Mouse (Mus musculus) layer of hippocampus, postnatal 10 days (tissue): Measurements from ENCODE around the gene Limk1. TPM values are rescaled to one million over a fixed set of nuclear protein-coding genes. Genes with fewer than 3 reads are reported as not detected.
A peak's percentile ranks its signal among the peaks of the same experiment; 100 is the strongest.

Source experiments
- DNase-seq, 2 experiments: peaks; one replicate each; pipeline ENCODE4 v3.0.0; 2021; ENCODE audit warnings: low spot score in 2 of 2
- total RNA-seq, 2 experiments: library from RNA; stranded (reverse); gene quantifications; 2 replicates each; pipeline ENCODE4 v1.2.3; 2021

The Limk1 gene
- total RNA-seq, 2 experiments from 2014 or later = 59.1 to 67.5 TPM

DNA sequence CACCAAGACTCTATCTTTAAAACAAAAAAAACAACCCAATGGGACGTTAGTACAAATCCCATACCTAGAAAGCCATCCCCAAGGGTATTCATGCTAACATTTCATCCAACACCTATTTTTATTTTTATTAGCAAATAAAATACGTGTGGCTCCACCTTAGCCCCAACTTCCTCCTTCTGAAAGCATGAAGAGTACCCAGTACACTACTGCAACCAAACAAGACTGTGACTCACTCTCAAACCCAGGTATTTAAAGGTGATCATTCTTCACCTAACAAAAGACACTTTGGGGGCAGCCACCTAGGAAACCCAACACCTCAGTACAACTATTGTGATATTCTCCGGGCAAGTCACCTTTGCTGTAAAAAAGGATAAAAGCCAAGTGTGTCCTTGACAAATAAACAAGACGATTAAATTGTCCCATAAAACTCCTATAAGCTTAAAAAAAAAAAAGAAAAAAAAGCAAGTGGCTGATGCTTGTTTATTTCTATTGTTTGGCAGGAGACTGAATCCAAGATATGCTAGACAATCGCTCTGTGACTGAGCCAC lies 50.5 kb downstream of the Limk1 start:
- DNase-seq = no peak

DNA sequence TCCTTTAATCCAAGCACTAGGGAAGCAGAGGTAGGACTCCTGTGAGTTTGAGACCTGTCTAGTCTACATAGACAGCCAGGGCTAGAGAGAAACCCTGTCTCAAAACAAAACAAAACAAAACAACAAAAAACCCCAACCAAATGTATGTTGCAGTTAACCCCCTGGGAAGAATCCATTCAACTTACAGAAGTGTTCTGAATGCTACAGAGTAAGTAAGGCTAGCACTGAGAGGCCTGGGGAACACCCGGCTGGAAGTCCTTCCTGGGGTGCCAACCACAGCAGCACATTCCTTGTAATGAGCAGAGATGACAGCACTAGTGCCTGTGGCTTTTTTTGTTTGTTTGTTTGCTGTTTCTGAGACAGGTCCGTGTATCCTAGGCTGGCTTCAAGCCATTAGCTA lies 55.6 kb downstream of the Limk1 start:
- DNase-seq = no peak

DNA sequence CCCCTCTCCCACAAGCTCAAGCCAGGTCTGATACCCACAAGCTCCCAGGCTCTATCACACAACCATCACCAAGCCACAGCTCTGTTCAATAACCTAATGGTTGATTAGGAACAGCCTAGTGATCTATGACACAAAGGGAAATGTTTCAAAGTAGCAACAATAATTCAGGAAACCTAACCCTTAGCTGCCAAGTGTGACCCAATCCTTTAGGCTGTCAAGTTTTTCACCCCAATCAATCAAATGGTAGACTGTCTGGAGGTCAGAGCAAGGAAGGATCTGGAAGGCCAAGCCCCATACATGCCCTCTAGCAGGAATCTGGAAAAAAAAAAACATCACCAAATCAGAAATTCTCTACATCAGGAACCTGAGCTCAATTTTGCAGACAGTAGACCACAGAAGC lies 57.6 kb downstream of the Limk1 start:
- DNase-seq = no peak

DNA sequence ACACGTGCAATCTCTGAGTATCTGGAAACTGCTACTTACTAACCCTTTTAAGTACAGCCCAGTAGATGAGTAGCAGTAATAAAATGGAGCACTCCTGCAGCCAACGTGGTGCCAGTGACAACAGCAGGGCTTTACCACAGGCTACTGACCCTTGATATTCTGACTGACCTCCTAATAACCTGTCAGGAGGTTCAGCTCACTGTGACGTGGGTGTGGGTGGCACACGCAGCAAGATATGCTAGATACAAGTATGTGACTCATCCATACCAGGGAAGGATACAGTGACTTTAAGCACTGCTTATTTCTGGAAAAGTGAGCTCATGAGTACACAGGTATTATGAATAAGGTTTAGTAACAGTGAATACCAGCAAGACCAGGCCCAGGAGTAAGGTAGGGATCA lies 58.9 kb downstream of the Limk1 start:
- no peak for DNase-seq

DNA sequence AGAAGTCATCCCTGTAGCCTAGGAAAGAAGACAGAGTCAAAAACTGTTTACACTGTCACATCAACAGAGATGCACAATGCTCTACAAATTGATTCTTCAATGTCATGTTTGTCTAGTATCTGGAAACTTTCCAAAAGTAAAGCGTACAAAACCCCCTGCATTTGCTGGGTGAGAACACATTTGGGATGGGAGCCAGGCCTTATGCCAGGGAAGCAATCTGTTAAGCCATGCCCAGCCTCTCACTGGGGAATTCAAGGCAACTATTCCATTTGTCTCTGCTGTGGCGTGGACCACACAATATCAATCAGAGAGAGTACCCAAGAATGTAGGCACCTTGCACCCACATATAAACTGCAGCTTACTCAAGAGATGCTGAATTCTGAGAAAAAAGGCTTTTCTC lies 66.3 kb downstream of the Limk1 start:
- peak; percentile 71 to 77 for DNase-seq

DNA sequence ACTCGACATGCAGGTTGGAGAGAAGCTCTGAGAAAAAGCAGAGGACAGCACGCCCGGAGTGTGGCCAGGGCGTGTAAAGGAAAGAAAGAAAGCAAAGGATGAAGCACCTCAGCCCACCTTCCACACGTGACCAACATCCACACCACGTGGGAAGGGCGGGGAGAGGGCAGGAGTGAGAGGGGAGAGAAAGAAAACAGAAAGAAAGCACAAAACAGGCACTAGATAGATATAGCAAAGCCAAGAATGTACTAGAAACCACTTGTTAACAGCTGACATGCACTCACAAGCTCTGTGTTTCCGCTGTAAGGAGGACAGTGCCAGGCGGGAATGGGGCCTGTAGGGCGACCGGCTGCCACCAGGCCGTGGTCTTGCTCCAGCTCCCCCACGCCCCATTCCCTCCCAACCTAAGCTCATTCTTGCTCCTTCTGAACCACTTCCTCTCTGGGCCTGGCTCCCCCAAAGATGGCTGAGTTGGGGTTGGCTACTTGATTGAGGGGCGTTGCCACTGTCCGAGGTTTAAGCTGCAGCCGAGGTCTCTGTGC lies 67.2 kb downstream of the Limk1 start:
- DNase-seq = no peak

DNA sequence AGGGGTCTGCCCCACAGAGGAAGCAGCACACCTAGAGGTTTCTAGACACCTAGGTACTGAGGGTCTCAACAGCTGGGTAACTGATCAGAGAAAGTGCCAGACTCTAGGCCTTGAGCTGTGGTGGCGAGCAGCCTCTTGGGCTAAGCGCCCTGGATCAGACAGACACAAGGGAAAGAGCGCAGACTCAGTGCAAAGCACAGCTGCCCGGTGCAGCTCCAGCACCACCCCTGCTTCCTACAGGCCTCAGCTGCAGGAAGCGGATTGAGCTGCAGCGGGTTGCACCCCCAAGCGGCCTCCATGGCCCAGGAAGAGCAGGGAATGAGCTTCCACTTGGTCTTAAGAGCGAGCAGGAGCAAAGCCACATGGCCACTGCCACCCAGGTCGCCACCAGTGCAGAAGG lies 67.9 kb downstream of the Limk1 start:
- DNase-seq = no peak

DNA sequence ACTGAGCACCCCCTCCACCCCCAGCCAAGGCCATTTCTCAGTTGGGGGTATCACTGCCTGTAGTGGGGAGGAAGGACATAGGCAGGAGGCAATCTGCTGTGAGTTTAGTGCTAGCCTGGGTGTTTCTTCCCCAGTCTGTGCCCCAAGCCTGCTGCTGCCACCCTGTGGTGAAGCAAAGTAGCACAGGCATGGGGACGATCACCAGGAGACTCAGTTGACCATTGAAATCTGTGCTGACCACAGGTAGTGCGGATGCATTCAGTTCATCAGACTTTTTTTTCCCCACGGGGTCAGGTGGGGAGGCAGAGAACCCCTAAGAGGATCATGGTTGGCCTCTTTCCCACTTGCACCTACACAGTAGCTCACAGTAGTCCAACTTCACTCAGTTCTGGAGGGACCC lies 71.3 kb downstream of the Limk1 start:
- peak; percentile 76 to 77 for DNase-seq

DNA sequence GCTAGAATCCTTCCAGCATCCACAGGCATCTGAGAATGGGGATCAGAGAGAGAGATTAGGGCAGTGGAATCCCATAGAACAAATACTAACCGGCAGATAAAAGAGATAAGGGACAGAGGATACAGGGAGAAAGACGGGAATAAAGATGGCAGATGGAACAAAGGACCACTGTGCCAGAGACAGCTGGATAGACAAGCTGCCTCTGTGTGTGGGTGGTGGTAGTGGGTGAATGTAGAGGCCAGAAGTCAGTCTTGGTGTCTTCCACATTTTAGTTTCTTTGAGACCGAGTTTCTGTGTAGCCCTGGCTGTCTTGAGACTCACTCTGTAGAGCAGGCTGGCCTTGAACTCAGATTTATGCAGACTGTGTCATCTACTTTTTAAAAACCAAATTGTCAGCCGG lies 72.6 kb downstream of the Limk1 start:
- DNase-seq = no peak

DNA sequence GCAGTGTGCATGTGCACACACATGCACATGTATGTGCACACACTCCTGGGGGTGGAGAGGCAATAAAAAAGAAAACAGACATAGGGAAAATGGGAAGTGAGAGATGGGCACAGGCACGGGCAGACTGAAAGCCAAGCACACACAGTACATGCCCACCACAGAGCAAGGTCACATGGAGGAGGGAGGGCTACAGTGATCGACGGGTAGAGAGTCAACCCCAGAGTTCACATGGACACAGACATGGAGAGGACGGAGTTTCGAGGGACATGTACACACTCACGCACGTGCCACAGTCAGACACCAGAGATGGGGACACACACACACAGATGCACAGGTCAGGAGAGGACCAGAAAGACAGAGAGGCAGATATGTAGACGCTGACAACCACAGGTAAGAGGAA lies 73.0 kb downstream of the Limk1 start:
- no peak for DNase-seq

DNA sequence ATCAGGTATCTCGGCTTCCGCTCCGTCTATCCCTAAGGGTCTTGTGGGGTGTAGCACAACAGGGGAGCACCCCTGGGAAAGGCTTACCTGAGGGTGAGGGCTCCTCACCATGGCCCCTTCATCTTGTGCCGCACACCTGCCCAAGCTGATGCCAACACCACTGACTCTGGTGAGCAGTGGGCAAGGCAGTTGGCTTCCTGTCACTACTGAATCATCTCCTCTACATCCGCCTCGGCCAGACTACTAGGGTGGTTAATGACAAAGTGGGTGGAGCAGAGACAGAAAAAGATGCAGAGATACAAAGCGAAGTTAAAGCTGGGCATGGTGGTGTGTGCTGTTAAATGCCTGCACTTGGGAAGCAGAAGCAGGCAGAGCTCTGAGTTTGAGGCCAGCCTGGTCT lies 73.6 kb downstream of the Limk1 start, which contains the start of gene Lat2:
TSS of gene Lat2 (minus strand) at position 224 of the 400 bp plus-strand sequence.
- DNase-seq = no peak

DNA sequence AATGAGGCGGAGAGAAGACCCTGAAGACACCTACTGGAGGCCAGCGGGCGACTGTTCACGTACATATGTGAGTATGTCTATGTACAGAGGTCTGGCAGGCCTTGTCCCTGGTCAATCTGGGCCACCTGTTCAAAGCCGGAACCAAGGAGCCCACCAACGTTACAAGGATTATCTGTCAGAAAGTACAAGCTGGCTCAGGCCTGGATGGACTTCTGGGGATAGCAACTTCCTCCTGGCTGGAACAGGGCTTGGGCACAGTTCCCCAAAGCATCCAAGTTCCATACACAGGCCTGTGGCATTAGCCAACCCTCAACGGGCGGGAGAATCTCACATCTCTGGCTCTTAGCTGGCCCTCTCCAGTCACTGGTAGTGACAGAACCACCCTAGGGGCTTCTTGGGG lies 74.1 kb downstream of the Limk1 start:
- DNase-seq = no peak

DNA sequence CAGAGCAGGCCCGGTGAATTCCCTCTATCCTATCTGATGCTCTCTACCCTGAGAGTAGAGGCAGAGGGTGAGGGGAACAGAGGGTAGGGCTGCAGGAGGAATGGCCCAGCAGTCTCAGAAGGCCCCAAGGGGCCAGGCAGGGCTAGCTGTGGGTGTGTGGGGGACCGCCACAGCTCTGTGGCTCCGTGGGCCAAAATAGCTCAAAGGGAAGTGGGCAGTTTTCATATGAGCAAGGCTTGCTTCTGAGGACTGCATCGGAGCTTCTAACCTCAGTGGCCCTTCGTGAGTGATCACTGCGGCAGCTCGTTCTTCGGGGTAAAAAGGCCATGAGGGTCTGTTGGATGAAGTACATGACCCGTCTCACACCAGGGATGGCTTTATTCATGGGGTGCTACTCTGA lies 74.7 kb downstream of the Limk1 start:
- DNase-seq = no peak

DNA sequence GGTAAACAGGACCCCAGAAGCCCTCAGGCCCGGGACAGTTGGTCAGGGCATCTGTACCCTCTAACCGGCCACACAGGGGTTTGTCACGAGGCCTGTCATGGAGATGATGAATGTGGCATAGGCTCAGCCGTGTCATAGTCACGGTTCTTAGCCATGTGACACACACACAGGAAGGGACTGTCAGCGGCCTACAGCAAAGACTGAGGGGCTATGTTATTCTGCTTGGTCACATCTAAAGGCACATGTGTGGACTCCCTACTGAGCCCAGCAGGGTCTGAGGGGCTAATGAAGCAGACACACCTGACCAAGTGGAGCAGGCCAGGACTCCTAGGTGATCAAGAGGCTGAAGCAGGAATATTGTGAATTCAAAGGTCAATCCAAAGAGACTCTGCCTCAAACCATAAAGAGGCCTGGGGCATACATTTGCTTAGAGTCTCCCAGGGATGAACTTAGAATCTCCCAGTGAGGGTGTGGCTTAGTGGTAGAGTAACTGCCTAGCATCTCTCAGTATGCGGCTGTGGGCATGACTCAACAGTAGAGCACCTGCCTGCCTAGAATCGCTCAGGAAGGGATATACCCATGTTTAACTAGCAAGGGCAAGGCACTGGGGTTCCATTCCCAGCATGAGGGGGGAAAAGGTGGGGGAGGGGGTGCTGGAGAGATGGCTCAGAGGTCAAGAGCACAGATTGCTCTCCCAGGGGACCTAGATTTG lies 76.4 kb downstream of the Limk1 start:
- DNase-seq = no peak

DNA sequence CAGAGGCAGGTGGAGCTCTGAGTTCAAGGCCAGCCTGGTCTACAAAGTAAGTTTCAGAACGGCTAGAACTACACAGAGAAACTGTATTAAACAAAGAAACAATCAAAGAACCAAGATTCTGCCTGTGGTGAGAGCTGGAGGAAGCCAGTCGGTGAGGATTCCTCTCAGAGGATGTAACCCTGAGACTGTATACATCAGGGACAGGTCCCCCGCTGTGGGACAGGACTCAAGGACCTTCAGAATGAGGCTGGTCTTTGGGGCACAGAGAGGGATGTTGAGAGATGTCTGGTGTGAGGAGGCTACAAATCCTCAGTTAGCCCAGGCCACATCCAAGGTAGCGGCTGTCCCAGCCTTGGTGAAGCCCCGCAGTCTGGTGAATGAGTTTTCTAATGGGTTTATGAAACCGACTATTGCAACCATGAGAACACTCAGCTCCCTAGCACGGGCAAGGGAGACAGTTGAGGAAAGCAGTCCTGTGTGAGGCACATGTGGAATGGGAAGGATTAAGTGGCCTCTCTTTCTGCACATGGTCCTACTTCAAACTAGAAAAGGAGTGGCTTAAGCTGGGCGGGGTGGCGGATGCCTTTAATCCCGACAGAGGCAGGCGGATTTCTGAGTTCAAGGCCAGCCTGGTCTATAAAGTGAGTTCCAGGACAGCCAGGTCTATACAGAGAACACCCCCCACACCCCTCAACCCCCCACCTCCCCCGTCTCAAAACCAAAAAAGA lies 78.3 kb downstream of the Limk1 start:
- DNase-seq = no peak

DNA sequence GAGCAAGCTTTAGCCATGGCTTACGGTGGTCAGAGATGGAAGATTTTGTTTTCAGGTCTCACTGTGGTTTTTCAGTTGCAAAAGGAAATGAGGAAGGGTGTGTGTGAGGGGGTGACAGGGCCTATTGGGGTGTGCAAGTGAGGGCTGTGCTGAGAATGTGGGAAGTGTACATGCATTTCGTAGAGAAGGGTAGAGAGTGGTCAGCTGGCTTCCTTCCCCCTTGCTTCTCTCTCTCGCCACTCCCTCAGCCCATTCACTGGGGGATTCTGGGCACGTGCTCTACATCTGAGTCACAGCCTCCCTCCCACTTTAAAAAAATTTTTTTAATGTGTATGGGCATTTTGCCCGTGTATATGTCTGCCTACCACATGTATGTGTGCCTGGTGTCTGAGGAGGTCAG lies 81.3 kb downstream of the Limk1 start:
- no peak for DNase-seq

DNA sequence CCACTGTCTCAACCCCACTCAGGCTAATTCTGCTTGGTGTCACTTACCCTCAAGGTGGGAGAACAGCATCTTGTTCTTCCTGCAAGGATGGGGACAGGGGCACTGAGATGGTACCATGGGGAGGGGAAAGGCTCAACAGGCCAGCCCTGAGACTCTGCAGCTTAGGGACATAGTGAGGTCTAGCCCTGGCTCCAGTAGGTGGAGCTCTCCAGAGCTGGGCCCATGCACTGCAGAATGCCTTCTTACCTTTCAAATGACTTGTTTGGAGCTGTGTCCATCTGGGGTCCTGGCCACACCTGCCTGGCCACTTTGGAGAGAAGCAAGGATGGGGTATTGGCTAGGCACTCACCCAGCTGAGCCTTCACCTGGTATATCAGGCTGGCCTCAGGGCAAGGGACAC lies 82.1 kb downstream of the Limk1 start:
- DNase-seq = no peak

Other genes starting within 250 kb of the Limk1 start
- gene Gtf2ird1, start 231.9 kb downstream of the Limk1 start, total RNA-seq = 10 to 100 TPM; 35.6 to 46.3 TPM
- 100 to 1,000 TPM; 124 to 133 TPM for gene Clip2, start 136.2 kb downstream of the Limk1 start, total RNA-seq
- gene Syna, start 128.4 kb downstream of the Limk1 start, total RNA-seq = 1 to 10 TPM; 3.1 to 5.1 TPM
- 10 to 100 TPM; 63.0 to 65.2 TPM for gene Rfc2, start 107.2 kb downstream of the Limk1 start, total RNA-seq
- gene Lat2, start 73.6 kb downstream of the Limk1 start, total RNA-seq = 1 to 10 TPM; 2.0 to 3.7 TPM
- gene Eif4h, start 49.1 kb downstream of the Limk1 start, total RNA-seq = 100 to 1,000 TPM; 285 to 302 TPM
- 10 to 100 TPM; 94.0 to 99.5 TPM for gene Eln, start 58.7 kb upstream of the Limk1 start, total RNA-seq
- gene Tmem270, start 218.1 kb upstream of the Limk1 start, total RNA-seq = not detected
- gene Cldn13, start 226.9 kb upstream of the Limk1 start, total RNA-seq = not detected
- gene Mettl27, start 243.8 kb upstream of the Limk1 start, total RNA-seq = 10 to 100 TPM in 1 of 2 experiments, 1 to 10 TPM in 1; 9.3 to 10.8 TPM